Mouse (Mus musculus) kidney, adult 2 months (tissue): ENCODE results near the gene Setd2.

Experiments used
- CTCF ChIP-seq: fragments of 200-500 bp; conservative IDR thresholded peaks from 2 replicates; pipeline ENCODE4 v1.5.1; 2011; ENCODE audit warnings: low read depth, mild to moderate bottlenecking, control low read depth, low read length, moderate library complexity, mixed read lengths; ENCODE audit not compliant: insufficient read depth, insufficient read length
- POLR2A ChIP-seq: fragments of 200-500 bp; IDR thresholded peaks from one replicate; pipeline ENCODE4 v1.6.1; 2011; ENCODE audit warnings: low read depth, low read length, control low read depth

- TF ChIP-seq POLR2A (no peak), CTCF (peak; percentile 45)
Observed at GRCm38 (mm10) chr9:110490913-110491312, 41.5 kb upstream of the Setd2 start.
